Mouse (Mus musculus): ENCODE measurements around the gene St8sia1.

GRCm38 (mm10) chr6:142797996-142798395, 166.3 kb downstream of the St8sia1 start:
- TF ChIP-seq POLR2A (IDR thresholded peaks at IDR 0.05; ENCODE audit: control insufficient read depth, low read depth, low read length): no peak
- TF ChIP-seq CTCF (IDR thresholded peaks at IDR 0.05; ENCODE audit: control insufficient read depth, insufficient read depth, insufficient replicate concordance, low read depth, low read length): no peak
